In the genomic region with DNA sequence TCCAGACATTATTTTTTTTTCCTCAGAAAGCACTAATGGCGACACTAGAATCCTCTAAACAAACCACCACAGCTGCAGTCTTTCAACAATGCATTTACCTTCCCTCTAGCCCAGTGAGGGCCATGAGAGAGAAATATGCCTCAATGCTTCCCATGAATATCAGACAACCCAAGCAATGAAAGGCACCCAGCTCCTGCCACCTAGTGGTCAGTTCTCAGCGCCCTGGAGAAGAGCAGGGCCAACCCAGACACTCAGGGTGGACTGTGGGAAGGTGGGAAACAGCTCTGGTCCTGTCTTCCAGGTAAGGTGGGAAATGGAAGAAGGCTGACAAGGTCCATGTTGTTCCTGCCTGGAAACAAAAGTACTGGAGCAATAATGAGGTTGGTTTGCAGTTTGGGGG, we compare ENCODE assay signal across 8 mouse cellular contexts. TPM values are rescaled to one million over a fixed set of nuclear protein-coding genes. Genes with fewer than 3 reads are reported as not detected.
DNase-seq lines count a peak whose midpoint lies in the region; ATAC-seq and TF ChIP-seq lines count a peak whose summit lies in the region.
"Had no signal": no experiment of that assay in that cellular context is flagged by ENCODE, and none has a peak within 500 bp of the region (broad histone marks: within the 10 kb centered on the region; RNA-seq: fewer than 3 reads in every experiment).

No protein-coding gene starts in this region.

- no peak overlapping the region for H3K27ac ChIP-seq in gastrocnemius, adult 2 months
- H3K27ac ChIP-seq in intestine, embryonic 14.5 days (ENCODE audit: low read depth) = no peak overlapping the region
- no peak overlapping the region for H3K27ac ChIP-seq in midbrain, embryonic 11.5 days (ENCODE audit: low read depth, low read length)
- H3K27ac ChIP-seq: macrophage had no signal

- H3K9ac ChIP-seq in intestine, embryonic 14.5 days (ENCODE audit: low read length) = no peak overlapping the region
- no peak overlapping the region for H3K9ac ChIP-seq in midbrain, embryonic 11.5 days (ENCODE audit: low read length)

- H3K27me3 ChIP-seq in intestine, embryonic 14.5 days (replicated peaks; ENCODE audit: control insufficient read depth, insufficient read depth, low read length) = no peaks in the 10 kb centered on the region
- H3K27me3 ChIP-seq in midbrain, embryonic 11.5 days (ENCODE audit: control insufficient read depth, insufficient read depth, low read length) = no peaks in the 10 kb centered on the region

- H3K36me3 ChIP-seq in intestine, embryonic 14.5 days (ENCODE audit: control insufficient read depth, insufficient read depth, low read length) = peaks cover 10% of the 10 kb centered on the region
- peaks cover 11% of the 10 kb centered on the region; the same call in 1 of the 2 replicates for H3K36me3 ChIP-seq in midbrain, embryonic 11.5 days (ENCODE audit: control insufficient read depth, insufficient read depth, low read length)

- peak; percentile 79 for DNase-seq in adipocyte (ENCODE audit: low spot score)
- DNase-seq in cerebellum, adult 9-11 months = peak; percentile 53
- peak; percentile 75 for DNase-seq in gastrocnemius, adult 2 months
- DNase-seq in intestine, embryonic 14.5 days (ENCODE audit: low spot score) = peak; percentile 62
- DNase-seq in left cerebral cortex, adult 8-10 months (ENCODE audit: low spot score in 2 of 2) = peak; percentile 42 to 45
- DNase-seq in midbrain, embryonic 11.5 days (ENCODE audit: low spot score, missing footprints) = peak; percentile 88
- DNase-seq in skeletal muscle tissue, adult 2 months (ENCODE audit: low read depth, low spot score) = peak; percentile 30

- no peaks in the 10 kb centered on the region for H3K4me1 ChIP-seq in intestine, embryonic 14.5 days (replicated peaks; ENCODE audit: control insufficient read depth, insufficient read depth, low read length)
- no peaks in the 10 kb centered on the region for H3K4me1 ChIP-seq in midbrain, embryonic 11.5 days (ENCODE audit: control insufficient read depth, insufficient read depth, low read length)

- H3K4me3 ChIP-seq in gastrocnemius, adult 2 months = no peak overlapping the region
- no peak overlapping the region for H3K4me3 ChIP-seq in intestine, embryonic 14.5 days (ENCODE audit: low read depth, low read length)
- H3K4me3 ChIP-seq in midbrain, embryonic 11.5 days (ENCODE audit: low read depth, low read length) = no peak overlapping the region

- 3% methylated on average over 2 of the region's 2 CpGs for WGBS in intestine, embryonic 14.5 days
- 14% methylated on average over 2 of the region's 2 CpGs for WGBS in midbrain, embryonic 11.5 days

- H3K4me2 ChIP-seq in intestine, embryonic 14.5 days (ENCODE audit: low read length) = no peak overlapping the region
- H3K4me2 ChIP-seq in midbrain, embryonic 11.5 days = no peak overlapping the region

- ATAC-seq in intestine, embryonic 14.5 days (replicated peaks; ENCODE audit: low FRiP score, low TSS enrichment, low read depth) = peak; percentile 68
- ATAC-seq in midbrain, embryonic 11.5 days (ENCODE audit: low FRiP score) = peak; percentile 86; the same call in 1 of the 2 replicates

- TF ChIP-seq CTCF in gastrocnemius, adult 2 months (IDR thresholded peaks at IDR 0.05) = peak; percentile 94

- intact Hi-C loops in gastrocnemius, adult 2 months (cut with DNase I) = loop anchor here (1.0 to 10.0 kb wide), 3 partner anchors 106 to 137 kb away; partner anchors contain the start of genes Acbd7 and Rpp38

- H3K9me3 ChIP-seq in intestine, embryonic 14.5 days (ENCODE audit: control insufficient read depth, low read length) = no peaks in the 10 kb centered on the region
- H3K9me3 ChIP-seq in midbrain, embryonic 11.5 days (ENCODE audit: control insufficient read depth, low read length) = no peaks in the 10 kb centered on the region

RNA-seq across cellular contexts. Expression of gene Nmt2, which starts 55.0 kb away (rescaled TPM):
- total RNA-seq in gastrocnemius, adult 2 months (2021) = 10 to 100 TPM; 11.0 to 12.9 TPM
- 49.9 and 51.0 TPM in 2 replicates for polyA plus RNA-seq in intestine, embryonic 14.5 days (2014; fragmentation: Nextera tagmentation; extraction: Ambion mirVana)
- 10 to 100 TPM; 86.3 to 98.2 (median 91.2) TPM for total RNA-seq in left cerebral cortex, adult 8-10 months (2022)
- polyA plus RNA-seq in midbrain, embryonic 11.5 days (2014; fragmentation: Nextera tagmentation; extraction: Ambion mirVana) = 69.3 and 69.8 TPM in 2 replicates

Comparison
In these comparisons a context has a peak if more than half of its experiments do, and no peak if none do; other contexts are left out.
1. DNase-seq: peak in every context shown above with its lines; median percentile 88 in midbrain, embryonic 11.5 days; 79 in adipocyte; 75 in gastrocnemius, adult 2 months; 62 in intestine, embryonic 14.5 days; 53 in cerebellum, adult 9-11 months; 44 in left cerebral cortex, adult 8-10 months; 30 in skeletal muscle tissue, adult 2 months.
2. RNA of gene Nmt2, which starts 55.0 kb away (total RNA-seq): 86.3 to 98.2 TPM in left cerebral cortex, adult 8-10 months; 11.0 to 12.9 TPM in gastrocnemius, adult 2 months; every median in the first group is over 4 times any median in the second.